Mouse (Mus musculus) cerebellum, adult 8-10 months (tissue): ENCODE results near the gene Cdadc1.

Source experiments
- DNase-seq: peaks from one replicate; pipeline ENCODE4 v3.0.0; 2022

Gene Cdadc1

GRCm38 (mm10) chr14:59612920-59613625 is 15.3 kb upstream of the Cdadc1 start:
- peak; percentile 26 for DNase-seq

- no peak for DNase-seq
Observed at GRCm38 (mm10) chr14:59607021-59607420, 9.3 kb upstream of the Cdadc1 start.

- peak; percentile 62 for DNase-seq
Observed at GRCm38 (mm10) chr14:59605671-59606353, 8.1 kb upstream of the Cdadc1 start.

- DNase-seq, result no peak
Observed at GRCm38 (mm10) chr14:59604002-59604645, 6.4 kb upstream of the Cdadc1 start.

- no peak for DNase-seq
Observed at GRCm38 (mm10) chr14:59598260-59598627, 485 bp upstream of the Cdadc1 start.

- no peak for DNase-seq
Observed at GRCm38 (mm10) chr14:59594988-59595387, 2.8 kb downstream of the Cdadc1 start.

- DNase-seq, result no peak
Observed at GRCm38 (mm10) chr14:59592593-59592992, 5.2 kb downstream of the Cdadc1 start.

- no peak for DNase-seq
Observed at GRCm38 (mm10) chr14:59591901-59592300, 5.9 kb downstream of the Cdadc1 start.

- no peak for DNase-seq
Observed at GRCm38 (mm10) chr14:59590614-59591013, 7.1 kb downstream of the Cdadc1 start.

- DNase-seq, result no peak
Observed at GRCm38 (mm10) chr14:59576385-59576784, 21.4 kb downstream of the Cdadc1 start.

- DNase-seq, result no peak
Observed at GRCm38 (mm10) chr14:59566756-59567155, 31.0 kb downstream of the Cdadc1 start.

- DNase-seq, result no peak
Observed at GRCm38 (mm10) chr14:59557886-59558285, 39.9 kb downstream of the Cdadc1 start.

- DNase-seq, result no peak
Observed at GRCm38 (mm10) chr14:59557071-59557470, 40.7 kb downstream of the Cdadc1 start.

GRCm38 (mm10) chr14:59555928-59556531 is 41.7 kb downstream of the Cdadc1 start:
- DNase-seq, result peak; percentile 70

- no peak for DNase-seq
Observed at GRCm38 (mm10) chr14:59555018-59555417, 42.7 kb downstream of the Cdadc1 start.

GRCm38 (mm10) chr14:59554025-59554424 is 43.7 kb downstream of the Cdadc1 start:
- DNase-seq, result no peak

GRCm38 (mm10) chr14:59551956-59552355 is 45.8 kb downstream of the Cdadc1 start:
- DNase-seq, result no peak

- no peak for DNase-seq
Observed at GRCm38 (mm10) chr14:59550841-59551240, 46.9 kb downstream of the Cdadc1 start.

GRCm38 (mm10) chr14:59549106-59549505 is 48.7 kb downstream of the Cdadc1 start:
- DNase-seq, result no peak

- no peak for DNase-seq
Observed at GRCm38 (mm10) chr14:59548532-59548931, 49.2 kb downstream of the Cdadc1 start.

- DNase-seq, result no peak
Observed at GRCm38 (mm10) chr14:59547530-59547929, 50.2 kb downstream of the Cdadc1 start.

GRCm38 (mm10) chr14:59546162-59546880 is 51.4 kb downstream of the Cdadc1 start:
- DNase-seq, result no peak

- DNase-seq, result no peak
Observed at GRCm38 (mm10) chr14:59543956-59544355, 53.8 kb downstream of the Cdadc1 start.
